Mouse (Mus musculus): ENCODE measurements around the gene Mitf.

- TF ChIP-seq CTCF (conservative IDR thresholded peaks at IDR 0.05; ENCODE audit: low read length) = no peak
- no peak for TF ChIP-seq NANOG (IDR thresholded peaks at IDR 0.05; ENCODE audit: borderline replicate concordance, low read length)
- no peak for TF ChIP-seq POU5F1 (IDR thresholded peaks at IDR 0.05; ENCODE audit: borderline replicate concordance, low read length)
Measured at GRCm38 (mm10) chr6:97919287-97919686, 112.4 kb downstream of the Mitf start.

Measured in E14TG2a.4 (cell line).